Mouse (Mus musculus): ENCODE measurements at regions not wholly inside any gene's neighbourhood (a gene's known extent, or its start where the extent isn't known, plus 50 kb on each side); places are given as distances from the start of the nearest gene placed in this dataset.

DNA sequence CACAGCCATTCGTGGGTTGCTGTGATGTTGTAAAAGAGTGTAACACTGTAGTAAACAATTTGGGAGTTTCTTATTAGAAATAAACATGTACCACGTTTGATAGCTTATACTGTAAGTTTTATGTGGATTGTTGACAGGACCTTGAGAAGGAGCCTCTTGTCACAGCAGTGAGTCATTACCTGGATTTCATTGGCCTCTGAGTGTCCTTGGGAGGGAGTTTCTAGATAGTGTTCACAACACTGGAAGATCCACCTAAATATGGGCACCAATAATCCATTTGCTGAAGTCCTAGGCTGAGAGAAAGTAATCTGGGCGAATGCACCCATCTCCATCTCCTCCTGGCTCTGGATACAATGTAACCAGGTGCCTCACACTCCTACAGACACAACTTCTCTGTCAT is 281.7 kb upstream of the Gadl1 start:
- TF ChIP-seq EP300 (IDR thresholded peaks at IDR 0.05; ENCODE audit: low read depth) (no peak), CTCF (IDR thresholded peaks at IDR 0.05; ENCODE audit: low read depth) (no peak)
- Histone ChIP-seq H3K4me2 (ENCODE audit: low read depth, low read length) (no peak overlapping the region), H3K27ac (ENCODE audit: low read depth) (no peak overlapping the region), H3K27me3 (ENCODE audit: control insufficient read depth, insufficient read depth, low read length) (no peaks in the 10 kb centered on the region), H3K4me1 (ENCODE audit: control insufficient read depth, insufficient read depth) (no peaks in the 10 kb centered on the region), H3K4me3 (ENCODE audit: low read depth, low read length) (no peak overlapping the region), H3K9ac (replicated peaks; ENCODE audit: low read depth, low read length) (no peak overlapping the region), H3K36me3 (replicated peaks; ENCODE audit: control insufficient read depth, insufficient read depth, low read length) (no peaks in the 10 kb centered on the region), H3K9me3 (replicated peaks; ENCODE audit: control insufficient read depth, low read length) (no peaks in the 10 kb centered on the region)
- ATAC-seq (ENCODE audit: insufficient read depth, low read depth): no peak
- 75% methylated on average over 3 of the region's 3 CpGs for WGBS
- DNase-seq (ENCODE audit: low spot score): no peak

DNA sequence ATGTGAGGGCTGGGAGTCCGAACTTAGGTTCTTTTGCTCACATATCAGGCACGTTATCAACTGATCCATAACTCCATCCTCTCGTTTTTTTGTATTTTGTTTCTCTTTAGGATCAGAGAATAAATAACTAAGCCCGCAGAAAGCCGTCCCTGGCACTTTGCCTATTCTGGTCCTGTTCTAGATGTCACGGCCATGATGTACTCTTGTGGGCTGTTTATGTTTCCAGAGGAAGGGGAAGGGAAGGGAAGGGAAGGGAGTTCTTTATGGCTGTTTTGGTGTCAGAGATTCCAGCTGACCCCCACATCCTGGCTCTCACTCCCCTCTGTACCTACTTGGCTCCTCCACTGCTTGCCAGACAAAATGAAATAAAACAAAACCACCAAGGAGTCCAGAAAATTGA is 272.1 kb upstream of the Gadl1 start:
- Histone ChIP-seq H3K4me3 (ENCODE audit: low read depth, low read length) (no peak overlapping the region), H3K4me2 (ENCODE audit: low read depth, low read length) (no peak overlapping the region), H3K27ac (ENCODE audit: low read depth) (no peak overlapping the region), H3K9me3 (replicated peaks; ENCODE audit: control insufficient read depth, low read length) (no peaks in the 10 kb centered on the region), H3K4me1 (ENCODE audit: control insufficient read depth, insufficient read depth) (no peaks in the 10 kb centered on the region), H3K9ac (replicated peaks; ENCODE audit: low read depth, low read length) (no peak overlapping the region), H3K36me3 (replicated peaks; ENCODE audit: control insufficient read depth, insufficient read depth, low read length) (no peaks in the 10 kb centered on the region), H3K27me3 (ENCODE audit: control insufficient read depth, insufficient read depth, low read length) (no peaks in the 10 kb centered on the region)
- TF ChIP-seq EP300 (IDR thresholded peaks at IDR 0.05; ENCODE audit: low read depth): 0 out of 2 replicates have a peak, but pooled peaks have one; percentile 50
- TF ChIP-seq CTCF (IDR thresholded peaks at IDR 0.05; ENCODE audit: low read depth): no peak
- WGBS: 56% methylated on average over 6 of the region's 6 CpGs
- ATAC-seq (ENCODE audit: insufficient read depth, low read depth) (peak; percentile 49; the same call in 1 of the 2 replicates), DNase-seq (ENCODE audit: low spot score) (peak; percentile 28)

DNA sequence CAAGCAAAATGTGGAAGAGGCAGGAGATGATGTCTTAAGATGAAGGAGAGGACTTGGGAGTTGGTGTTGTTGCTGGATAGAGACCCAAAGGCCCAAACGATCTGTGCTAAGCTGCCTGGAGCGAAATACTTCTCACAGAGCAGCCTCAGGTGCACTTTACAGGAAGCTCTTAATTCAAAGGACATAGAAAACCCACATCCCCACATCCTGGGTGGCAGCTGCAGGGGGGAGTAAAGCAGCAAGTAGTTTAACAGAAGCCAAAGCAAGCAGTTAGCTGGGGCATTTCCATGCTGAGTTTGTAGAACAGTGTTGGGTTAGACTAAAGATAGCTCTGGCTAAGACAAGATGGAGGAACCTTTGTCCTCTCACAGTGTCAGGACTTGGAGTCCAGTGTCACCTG is 268.5 kb upstream of the Gadl1 start:
- H3K4me1 ChIP-seq (ENCODE audit: control insufficient read depth, insufficient read depth): no peaks in the 10 kb centered on the region
- ATAC-seq (ENCODE audit: insufficient read depth, low read depth): no peak
- no peak overlapping the region for H3K4me3 ChIP-seq (ENCODE audit: low read depth, low read length)
- 82% methylated on average over 2 of the region's 2 CpGs for WGBS
- TF ChIP-seq EP300 (IDR thresholded peaks at IDR 0.05; ENCODE audit: low read depth) (no peak), CTCF (IDR thresholded peaks at IDR 0.05; ENCODE audit: low read depth) (no peak)
- no peak overlapping the region for H3K9ac ChIP-seq (replicated peaks; ENCODE audit: low read depth, low read length)
- H3K36me3 ChIP-seq (replicated peaks; ENCODE audit: control insufficient read depth, insufficient read depth, low read length): no peaks in the 10 kb centered on the region
- no peak overlapping the region for H3K27ac ChIP-seq (ENCODE audit: low read depth)
- H3K27me3 ChIP-seq (ENCODE audit: control insufficient read depth, insufficient read depth, low read length): no peaks in the 10 kb centered on the region
- DNase-seq (ENCODE audit: low spot score): no peak
- H3K9me3 ChIP-seq (replicated peaks; ENCODE audit: control insufficient read depth, low read length): no peaks in the 10 kb centered on the region
- no peak overlapping the region for H3K4me2 ChIP-seq (ENCODE audit: low read depth, low read length)

DNA sequence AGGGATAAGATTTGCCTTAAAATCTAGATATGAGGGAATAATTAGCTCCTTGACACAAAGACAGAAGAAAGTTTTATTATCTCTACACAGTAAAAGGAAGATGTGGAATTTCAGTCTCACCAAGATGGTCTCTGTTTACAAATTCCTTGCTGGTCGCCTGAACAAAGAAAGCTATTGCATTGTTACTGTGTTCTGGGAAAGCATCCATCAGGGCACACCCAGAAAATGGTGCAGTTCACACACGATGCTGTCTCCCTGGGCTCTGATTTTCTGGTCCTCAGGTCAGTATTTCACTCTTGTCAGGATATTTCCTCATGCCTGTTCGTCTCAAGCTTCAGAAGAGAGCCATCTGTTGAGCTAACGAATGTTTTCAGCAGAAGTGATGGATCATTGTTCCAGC is 267.2 kb upstream of the Gadl1 start:
- TF ChIP-seq EP300 (IDR thresholded peaks at IDR 0.05; ENCODE audit: low read depth): no peak
- TF ChIP-seq CTCF (IDR thresholded peaks at IDR 0.05; ENCODE audit: low read depth): no peak
- ATAC-seq (ENCODE audit: insufficient read depth, low read depth) (no peak), DNase-seq (ENCODE audit: low spot score) (no peak)
- H3K9me3 ChIP-seq (replicated peaks; ENCODE audit: control insufficient read depth, low read length): no peaks in the 10 kb centered on the region
- WGBS: 47% methylated on average over 4 of the region's 4 CpGs
- no peak overlapping the region for H3K4me2 ChIP-seq (ENCODE audit: low read depth, low read length)
- H3K4me1 ChIP-seq (ENCODE audit: control insufficient read depth, insufficient read depth): no peaks in the 10 kb centered on the region
- H3K36me3 ChIP-seq (replicated peaks; ENCODE audit: control insufficient read depth, insufficient read depth, low read length): no peaks in the 10 kb centered on the region
- no peak overlapping the region for H3K4me3 ChIP-seq (ENCODE audit: low read depth, low read length)
- no peaks in the 10 kb centered on the region for H3K27me3 ChIP-seq (ENCODE audit: control insufficient read depth, insufficient read depth, low read length)
- H3K9ac ChIP-seq (replicated peaks; ENCODE audit: low read depth, low read length): no peak overlapping the region
- no peak overlapping the region for H3K27ac ChIP-seq (ENCODE audit: low read depth)

- no peaks in the 10 kb centered on the region for H3K36me3 ChIP-seq (replicated peaks; ENCODE audit: control insufficient read depth, insufficient read depth, low read length)
- no peaks in the 10 kb centered on the region for H3K4me1 ChIP-seq (ENCODE audit: control insufficient read depth, insufficient read depth)
- H3K4me3 ChIP-seq (ENCODE audit: low read depth, low read length): no peak overlapping the region
- DNase-seq (ENCODE audit: low spot score) (no peak), ATAC-seq (ENCODE audit: insufficient read depth, low read depth) (no peak)
- H3K9ac ChIP-seq (replicated peaks; ENCODE audit: low read depth, low read length): no peak overlapping the region
- no peak overlapping the region for H3K27ac ChIP-seq (ENCODE audit: low read depth)
- no peak overlapping the region for H3K4me2 ChIP-seq (ENCODE audit: low read depth, low read length)
- TF ChIP-seq CTCF (IDR thresholded peaks at IDR 0.05; ENCODE audit: low read depth) (no peak), EP300 (IDR thresholded peaks at IDR 0.05; ENCODE audit: low read depth) (no peak)
- no peaks in the 10 kb centered on the region for H3K9me3 ChIP-seq (replicated peaks; ENCODE audit: control insufficient read depth, low read length)
- 86% methylated on average over 9 of the region's 9 CpGs for WGBS
- H3K27me3 ChIP-seq (ENCODE audit: control insufficient read depth, insufficient read depth, low read length): no peaks in the 10 kb centered on the region
Observed at GRCm38 (mm10) chr9:115644953-115645352, 264.3 kb upstream of the Gadl1 start.

GRCm38 (mm10) chr9:115646226-115646625 is 263.0 kb upstream of the Gadl1 start:
- 67% methylated on average over 7 of the region's 7 CpGs for WGBS
- TF ChIP-seq CTCF (IDR thresholded peaks at IDR 0.05; ENCODE audit: low read depth) (no peak), EP300 (IDR thresholded peaks at IDR 0.05; ENCODE audit: low read depth) (no peak)
- H3K4me1 ChIP-seq (ENCODE audit: control insufficient read depth, insufficient read depth): no peaks in the 10 kb centered on the region
- no peak overlapping the region for H3K4me2 ChIP-seq (ENCODE audit: low read depth, low read length)
- H3K27ac ChIP-seq (ENCODE audit: low read depth): no peak overlapping the region
- ATAC-seq (ENCODE audit: insufficient read depth, low read depth): no peak
- H3K9me3 ChIP-seq (replicated peaks; ENCODE audit: control insufficient read depth, low read length): no peaks in the 10 kb centered on the region
- H3K36me3 ChIP-seq (replicated peaks; ENCODE audit: control insufficient read depth, insufficient read depth, low read length): no peaks in the 10 kb centered on the region
- no peaks in the 10 kb centered on the region for H3K27me3 ChIP-seq (ENCODE audit: control insufficient read depth, insufficient read depth, low read length)
- no peak overlapping the region for H3K4me3 ChIP-seq (ENCODE audit: low read depth, low read length)
- no peak for DNase-seq (ENCODE audit: low spot score)
- H3K9ac ChIP-seq (replicated peaks; ENCODE audit: low read depth, low read length): no peak overlapping the region
